Mouse (Mus musculus) liver, embryonic 14.5 days (tissue): ENCODE results near the gene Bfsp1.

ENCODE experiments used
- CTCF ChIP-seq: IDR thresholded peaks from 2 replicates; pipeline ENCODE4 v1.5.1; 2016; ENCODE audit warnings: antibody characterized with exemption, low read depth, control low read depth
- EP300 ChIP-seq: IDR thresholded peaks from 2 replicates; pipeline ENCODE4 v1.6.1; 2016; ENCODE audit warnings: antibody characterized with exemption, low read depth

GRCm38 (mm10) chr2:143831645-143832044 is 31.3 kb downstream of the Bfsp1 start:
- TF ChIP-seq CTCF (no peak), EP300 (no peak)
